Mouse (Mus musculus) embryonic facial prominence, embryonic 15.5 days (tissue): ENCODE data around the gene D030056L22Rik. TPM values are rescaled to one million over a fixed set of nuclear protein-coding genes. Genes with fewer than 3 reads are reported as not detected.
A peak's percentile ranks its signal among the peaks of the same experiment; 100 is the strongest.

Experiments
- ATAC-seq: fragments of 200-750 bp; cut with Nextera tagmentation; 2 replicates; pipeline ENCODE4 v1.8.0; 2017; ENCODE audit warnings: low read depth, moderate TSS enrichment; ENCODE audit not compliant: insufficient number of reproducible peaks, low FRiP score, low TSS enrichment
- H3K27ac ChIP-seq: fragments of 300-500 bp; sonication (generic); replicated peaks from 2 replicates; pipeline ENCODE4 v1.5.1; 2015; ENCODE audit warnings: mild to moderate bottlenecking, inconsistent platforms
- H3K27me3 ChIP-seq: fragments of 300-500 bp; sonication (generic); 2 replicates; pipeline ENCODE4 v1.6.1; 2015; ENCODE audit warnings: inconsistent platforms
- H3K36me3 ChIP-seq: fragments of 300-500 bp; sonication (generic); 2 replicates; pipeline ENCODE4 v1.6.1; 2015; ENCODE audit warnings: mild to moderate bottlenecking, inconsistent platforms
- H3K4me1 ChIP-seq: fragments of 300-500 bp; sonication (generic); 2 replicates; pipeline ENCODE4 v1.6.1; 2015; ENCODE audit warnings: inconsistent platforms
- H3K4me2 ChIP-seq: fragments of 300-500 bp; sonication (generic); replicated peaks from 2 replicates; pipeline ENCODE4 v1.6.1; 2015; ENCODE audit warnings: mild to moderate bottlenecking, inconsistent platforms
- H3K4me3 ChIP-seq: fragments of 300-500 bp; sonication (generic); replicated peaks from 2 replicates; pipeline ENCODE4 v1.5.1; 2015; ENCODE audit warnings: mild to moderate bottlenecking, inconsistent platforms
- H3K9ac ChIP-seq: fragments of 300-500 bp; sonication (generic); 2 replicates; pipeline ENCODE4 v1.6.1; 2015; ENCODE audit warnings: inconsistent platforms
- H3K9me3 ChIP-seq: fragments of 300-500 bp; sonication (generic); replicated peaks from 2 replicates; pipeline ENCODE4 v1.6.1; 2016; ENCODE audit warnings: inconsistent platforms
- WGBS: fragments of 180-500 bp; shearing (Covaris S2); methylation state at CpG from one replicate; pipeline ENCODE4 v1.1.7; 2015; 5-methylcytosine and 5-hydroxymethylcytosine counted together
- polyA plus RNA-seq: library from polyadenylated mRNA; unstranded; fragments of >200 nt; fragmentation: Nextera tagmentation; extraction: Ambion mirVana; gene quantifications from 2 replicates; pipeline ENCODE4 v1.2.1, GENCODE M21; 2015

The D030056L22Rik gene
- polyA plus RNA-seq: 26.3 and 28.3 TPM in 2 replicates

GRCm38 (mm10) chr19:18712866-18713300 lies at the start of gene D030056L22Rik:
TSS of gene D030056L22Rik (plus strand) at chr19:18713193.
- H3K9ac ChIP-seq: peak within 1 kb of the TSS; percentile 81
- WGBS: under 1% methylated on average over 49 of the region's 49 CpGs
- H3K36me3 ChIP-seq: no peaks in the 10 kb centered on the region
- ATAC-seq: peak; percentile 98
- H3K4me1 ChIP-seq: peaks cover 25% of the 10 kb centered on the region
- peak within 1 kb of the TSS; percentile 98 for H3K27ac ChIP-seq
- H3K27me3 ChIP-seq: no peaks in the 10 kb centered on the region
- H3K9me3 ChIP-seq: no peaks in the 10 kb centered on the region
- H3K4me3 ChIP-seq: peak within 1 kb of the TSS; percentile 87
- peak within 1 kb of the TSS; percentile 87 for H3K4me2 ChIP-seq

- WGBS: 62% methylated on average over 2 of the region's 2 CpGs
- no peaks in the 10 kb centered on the region for H3K9me3 ChIP-seq
- H3K4me2 ChIP-seq: no peak overlapping the region
Observed at GRCm38 (mm10) chr19:18663904-18664303, 49.1 kb upstream of the D030056L22Rik start.

DNA sequence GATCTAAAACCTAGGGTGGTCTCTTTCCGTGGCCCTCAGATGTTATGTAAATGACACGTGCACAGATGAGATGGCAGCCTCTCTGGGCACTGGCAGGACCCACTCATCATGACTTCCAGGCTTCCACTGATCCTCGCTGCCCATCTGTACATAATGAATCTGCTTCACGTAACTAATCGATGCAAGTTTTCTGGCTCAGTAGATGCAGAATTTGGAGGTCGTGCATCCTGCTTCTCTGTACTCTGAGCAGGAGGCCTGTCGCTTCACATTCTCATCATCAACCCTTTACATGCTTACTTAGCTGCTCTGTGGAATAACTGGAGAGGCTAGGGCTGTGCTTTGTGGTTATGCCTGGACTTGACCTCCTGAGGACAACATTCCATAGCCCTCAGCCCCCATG lies 46.0 kb upstream of the D030056L22Rik start:
- Histone ChIP-seq H3K27ac (no peak overlapping the region), H3K4me3 (no peak overlapping the region), H3K27me3 (no peaks in the 10 kb centered on the region), H3K4me1 (peaks cover 12% of the 10 kb centered on the region), H3K4me2 (no peak overlapping the region), H3K36me3 (no peaks in the 10 kb centered on the region), H3K9ac (no peak overlapping the region), H3K9me3 (no peaks in the 10 kb centered on the region)
- no peak for ATAC-seq
- 46% methylated on average over 7 of the region's 7 CpGs for WGBS

More at GRCm38 (mm10) chr19:18663904-18664303, 49.1 kb upstream of the D030056L22Rik start:
- Histone ChIP-seq H3K36me3 (no peaks in the 10 kb centered on the region), H3K4me1 (no peaks in the 10 kb centered on the region), H3K4me3 (no peak overlapping the region), H3K27me3 (no peaks in the 10 kb centered on the region), H3K27ac (no peak overlapping the region), H3K9ac (no peak overlapping the region)
- ATAC-seq: no peak

DNA sequence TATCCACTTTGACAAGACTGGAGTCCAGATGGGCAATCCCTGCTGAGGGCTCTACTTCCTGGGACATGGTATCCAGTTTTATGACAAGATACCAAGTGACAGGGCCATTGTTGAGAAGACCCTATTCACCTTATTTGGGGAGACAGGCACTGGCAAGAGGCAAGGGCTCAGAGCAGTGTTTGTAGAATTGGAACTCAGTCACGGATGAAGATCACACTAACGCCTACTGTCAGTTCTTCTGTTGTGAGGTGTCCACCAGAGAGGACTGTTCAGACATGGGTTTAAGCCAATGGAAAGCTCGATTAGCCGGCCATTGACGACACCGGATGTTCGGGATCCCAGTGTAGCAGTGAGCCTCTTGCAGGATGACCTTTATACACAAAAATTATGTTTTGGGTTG lies 43.4 kb upstream of the D030056L22Rik start:
- ATAC-seq: no peak
- Histone ChIP-seq H3K27me3 (no peaks in the 10 kb centered on the region), H3K36me3 (no peaks in the 10 kb centered on the region), H3K4me1 (peaks cover 27% of the 10 kb centered on the region), H3K4me2 (no peak overlapping the region), H3K4me3 (no peak overlapping the region), H3K9me3 (no peaks in the 10 kb centered on the region), H3K9ac (no peak overlapping the region), H3K27ac (peak overlapping the region; percentile 82; the same call in 1 of the 2 replicates)
- WGBS: 91% methylated on average over 7 of the region's 7 CpGs

DNA sequence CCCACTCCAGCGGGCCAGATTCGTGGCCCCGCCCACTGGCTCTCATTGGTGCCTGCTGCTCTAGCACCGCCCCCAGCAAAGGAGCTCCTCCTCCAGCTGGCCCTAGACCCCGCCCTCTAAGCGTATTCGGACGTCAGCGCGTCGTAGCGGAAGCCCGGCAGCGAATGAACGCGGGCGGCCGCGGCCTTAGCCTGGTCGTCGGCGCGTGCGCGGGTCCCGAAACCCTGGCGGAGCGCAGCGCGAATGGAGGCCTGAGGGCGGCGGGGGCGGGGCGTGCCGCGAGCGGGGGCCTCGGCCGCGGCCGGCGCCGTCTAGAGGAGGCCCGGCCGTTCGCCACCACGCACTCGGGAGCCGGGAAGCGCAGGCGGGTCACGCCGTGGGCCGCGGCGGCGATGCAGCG lies 42.4 kb upstream of the D030056L22Rik start, which contains the start of gene Carnmt1:
TSS of gene Carnmt1 (plus strand) at position 157 of the 400 bp plus-strand sequence.
- peaks cover 27% of the 10 kb centered on the region for H3K4me1 ChIP-seq
- peak within 1 kb of the TSS; percentile 47 for H3K9ac ChIP-seq
- peak within 1 kb of the TSS; percentile 66 for H3K4me2 ChIP-seq
- peak within 1 kb of the TSS; percentile 91 for H3K27ac ChIP-seq
- no peaks in the 10 kb centered on the region for H3K27me3 ChIP-seq
- peak; percentile 97 for ATAC-seq
- no peaks in the 10 kb centered on the region for H3K9me3 ChIP-seq
- no peaks in the 10 kb centered on the region for H3K36me3 ChIP-seq
- under 1% methylated on average over 53 of the region's 58 CpGs for WGBS
- peak within 1 kb of the TSS; percentile 63 for H3K4me3 ChIP-seq

- H3K4me3 ChIP-seq: peak overlapping the region; percentile 63
- peak; percentile 59 for ATAC-seq
- H3K9ac ChIP-seq: peak overlapping the region; percentile 47
- peaks cover 29% of the 10 kb centered on the region for H3K4me1 ChIP-seq
- H3K9me3 ChIP-seq: no peaks in the 10 kb centered on the region
- peak overlapping the region; percentile 91 for H3K27ac ChIP-seq
- under 1% methylated on average over 64 of the region's 64 CpGs for WGBS
- no peaks in the 10 kb centered on the region for H3K27me3 ChIP-seq
- H3K4me2 ChIP-seq: peak overlapping the region; percentile 66
- no peaks in the 10 kb centered on the region for H3K36me3 ChIP-seq
Observed at GRCm38 (mm10) chr19:18671056-18671741, 41.8 kb upstream of the D030056L22Rik start.

DNA sequence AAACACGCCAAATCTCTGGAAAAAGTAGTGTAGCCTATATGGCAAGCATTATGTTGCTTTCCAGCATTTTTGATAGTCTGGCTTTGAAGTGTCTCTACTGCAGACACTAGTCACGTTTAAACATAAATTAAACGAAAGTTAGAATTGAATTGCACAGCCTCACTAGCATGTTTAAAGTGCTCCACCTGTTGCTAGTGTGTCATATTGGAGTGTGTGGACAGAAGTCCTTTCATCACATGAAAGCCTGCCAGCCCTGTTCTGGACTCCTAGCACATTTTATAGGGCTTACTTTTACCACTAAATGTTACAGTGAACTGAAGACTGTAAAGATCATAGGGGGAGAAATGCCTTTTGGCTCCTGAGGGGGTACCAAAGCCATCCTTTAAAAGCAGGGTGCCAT lies 40.5 kb upstream of the D030056L22Rik start:
- WGBS: 44% methylated on average over 3 of the region's 3 CpGs
- no peak overlapping the region for H3K9ac ChIP-seq
- H3K9me3 ChIP-seq: no peaks in the 10 kb centered on the region
- peak overlapping the region; percentile 63; the same call in 1 of the 2 replicates for H3K4me3 ChIP-seq
- peak overlapping the region; percentile 66 for H3K4me2 ChIP-seq
- no peaks in the 10 kb centered on the region for H3K36me3 ChIP-seq
- peaks cover 29% of the 10 kb centered on the region for H3K4me1 ChIP-seq
- H3K27ac ChIP-seq: no peak overlapping the region
- H3K27me3 ChIP-seq: no peaks in the 10 kb centered on the region
- no peak for ATAC-seq

DNA sequence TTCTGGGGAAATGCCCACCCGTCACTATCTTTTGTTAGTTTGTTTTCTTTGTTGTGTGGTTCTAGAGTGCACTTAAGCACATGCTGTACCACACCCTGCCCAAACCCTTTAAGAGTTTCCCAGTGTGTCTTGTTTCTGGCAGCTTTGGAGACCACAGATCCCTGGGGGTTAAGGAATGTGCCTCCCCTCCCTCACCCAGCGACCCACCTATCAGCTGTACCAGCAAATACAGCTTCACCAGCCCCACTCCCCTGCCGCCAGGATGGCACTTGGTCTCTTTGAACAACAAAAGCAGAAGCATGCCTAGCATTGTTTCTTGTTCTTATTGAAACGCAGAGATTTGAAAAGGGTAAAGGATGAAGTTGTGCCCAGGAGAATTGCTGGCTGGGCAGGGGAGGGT lies 39.9 kb upstream of the D030056L22Rik start:
- WGBS: 22% methylated on average over 4 of the region's 4 CpGs
- no peak overlapping the region for H3K9ac ChIP-seq

DNA sequence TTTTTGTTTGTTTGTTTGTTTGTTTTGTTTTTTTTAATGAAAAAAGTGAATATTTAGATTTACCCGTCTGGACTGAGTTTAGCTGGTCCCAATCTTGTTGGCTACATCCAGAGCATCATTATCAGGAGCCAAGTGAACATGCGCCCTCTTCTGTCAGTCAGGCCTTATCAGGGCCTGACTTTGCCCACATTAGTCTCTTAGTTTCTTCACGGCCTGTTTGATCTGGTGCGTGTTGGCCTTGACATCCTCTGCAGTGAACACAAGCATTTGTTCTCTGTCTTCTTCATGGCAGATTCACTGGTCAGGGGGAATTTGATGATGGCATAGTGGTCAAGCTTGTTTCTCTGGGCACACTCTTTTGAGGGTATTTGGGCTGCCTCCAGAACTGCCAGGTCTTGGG lies 30.9 kb upstream of the D030056L22Rik start:
- Histone ChIP-seq H3K4me3 (no peak overlapping the region), H3K36me3 (peaks cover 16% of the 10 kb centered on the region; the same call in 1 of the 2 replicates), H3K27me3 (no peaks in the 10 kb centered on the region), H3K4me1 (no peaks in the 10 kb centered on the region), H3K4me2 (no peak overlapping the region), H3K9ac (no peak overlapping the region), H3K9me3 (no peaks in the 10 kb centered on the region), H3K27ac (no peak overlapping the region)
- no peak for ATAC-seq
- WGBS: 82% methylated on average over 4 of the region's 4 CpGs

More for the DNA sequence above, 39.9 kb upstream of the D030056L22Rik start:
- peak overlapping the region; percentile 66; the same call in 1 of the 2 replicates for H3K4me2 ChIP-seq
- no peaks in the 10 kb centered on the region for H3K36me3 ChIP-seq
- H3K27ac ChIP-seq: no peak overlapping the region
- peak overlapping the region; percentile 63; the same call in 1 of the 2 replicates for H3K4me3 ChIP-seq
- no peak for ATAC-seq
- H3K9me3 ChIP-seq: no peaks in the 10 kb centered on the region
- H3K4me1 ChIP-seq: peaks cover 29% of the 10 kb centered on the region
- H3K27me3 ChIP-seq: no peaks in the 10 kb centered on the region

- Histone ChIP-seq H3K4me2 (no peak overlapping the region), H3K36me3 (peaks cover 8% of the 10 kb centered on the region; the same call in 1 of the 2 replicates), H3K27me3 (no peaks in the 10 kb centered on the region), H3K4me1 (no peaks in the 10 kb centered on the region), H3K27ac (no peak overlapping the region), H3K4me3 (no peak overlapping the region), H3K9me3 (no peaks in the 10 kb centered on the region), H3K9ac (no peak overlapping the region)
- no peak for ATAC-seq
- WGBS: 75% methylated on average over 3 of the region's 3 CpGs
Observed at GRCm38 (mm10) chr19:18687556-18687955, 25.4 kb upstream of the D030056L22Rik start.

DNA sequence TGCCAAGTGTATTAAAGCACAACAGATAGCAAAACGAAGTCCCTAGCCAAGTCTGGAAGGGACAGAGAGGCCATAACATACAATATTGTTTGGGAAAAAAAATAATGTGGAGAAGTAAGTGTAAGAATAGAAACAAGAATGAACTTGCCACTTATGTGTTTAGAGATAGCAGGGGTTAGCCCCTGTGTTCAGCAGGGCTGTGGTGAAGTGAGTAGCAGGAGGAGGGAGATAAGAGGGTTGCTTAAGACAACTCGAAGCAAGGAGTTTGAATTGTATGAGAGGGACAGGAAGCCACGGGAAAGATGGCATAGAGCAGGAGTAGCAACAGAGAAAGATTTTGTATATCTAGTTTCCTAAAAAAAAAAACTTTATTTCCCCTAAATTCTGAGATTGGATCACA lies 20.8 kb upstream of the D030056L22Rik start:
- H3K4me2 ChIP-seq: no peak overlapping the region
- WGBS: 84% methylated on average over 3 of the region's 3 CpGs
- no peak overlapping the region for H3K9ac ChIP-seq
- no peak overlapping the region for H3K4me3 ChIP-seq
- peaks cover 20% of the 10 kb centered on the region; the same call in 1 of the 2 replicates for H3K36me3 ChIP-seq
- H3K4me1 ChIP-seq: no peaks in the 10 kb centered on the region
- no peak overlapping the region for H3K27ac ChIP-seq
- H3K9me3 ChIP-seq: no peaks in the 10 kb centered on the region
- H3K27me3 ChIP-seq: no peaks in the 10 kb centered on the region
- no peak for ATAC-seq
